Mouse (Mus musculus): Measurements from ENCODE around the gene Sorcs2.
A peak's percentile ranks its signal among the peaks of the same experiment; 100 is the strongest.

The Sorcs2 gene

DNA sequence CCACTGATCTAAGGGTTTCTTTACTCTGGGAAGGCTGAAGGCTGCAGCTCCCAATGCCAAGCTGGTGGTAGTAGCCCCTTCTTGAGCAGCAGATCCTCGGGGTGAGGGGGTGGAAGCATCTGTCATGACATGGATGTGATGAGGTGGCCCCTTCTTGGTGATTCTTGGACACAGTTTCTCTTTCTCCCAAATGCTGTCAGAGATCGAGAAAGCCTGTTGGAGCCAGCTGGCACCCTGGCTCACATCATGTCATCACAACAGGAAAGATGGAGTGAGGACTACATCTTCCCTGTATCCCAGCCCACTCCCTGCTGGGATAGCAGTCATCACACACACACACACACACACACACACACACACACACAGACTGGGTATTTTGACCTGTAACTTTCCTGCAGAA, 268.3 kb downstream of the Sorcs2 start:
- DNase-seq (ENCODE audit: inconsistent ontology term): no peak

DNA sequence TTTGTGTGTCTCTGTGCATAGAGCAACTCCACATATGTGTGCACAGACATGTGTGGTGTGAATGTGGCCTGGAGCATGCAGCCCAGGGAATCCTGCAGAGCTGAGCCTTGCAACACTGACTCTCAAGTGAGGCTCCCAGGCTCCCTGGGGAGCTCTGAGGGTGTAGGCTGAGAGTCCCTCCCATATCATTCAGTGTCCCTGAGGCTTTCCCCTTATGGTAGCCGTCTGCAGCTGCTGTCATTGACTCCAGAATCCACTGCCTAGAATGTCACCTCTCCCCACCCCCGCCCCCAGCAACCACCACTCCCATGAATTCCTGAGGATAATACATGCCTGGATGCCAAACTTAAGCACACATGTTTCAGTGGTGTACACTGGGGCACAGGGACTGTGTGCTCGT, 269.4 kb downstream of the Sorcs2 start:
- no peak for DNase-seq (ENCODE audit: inconsistent ontology term)

DNA sequence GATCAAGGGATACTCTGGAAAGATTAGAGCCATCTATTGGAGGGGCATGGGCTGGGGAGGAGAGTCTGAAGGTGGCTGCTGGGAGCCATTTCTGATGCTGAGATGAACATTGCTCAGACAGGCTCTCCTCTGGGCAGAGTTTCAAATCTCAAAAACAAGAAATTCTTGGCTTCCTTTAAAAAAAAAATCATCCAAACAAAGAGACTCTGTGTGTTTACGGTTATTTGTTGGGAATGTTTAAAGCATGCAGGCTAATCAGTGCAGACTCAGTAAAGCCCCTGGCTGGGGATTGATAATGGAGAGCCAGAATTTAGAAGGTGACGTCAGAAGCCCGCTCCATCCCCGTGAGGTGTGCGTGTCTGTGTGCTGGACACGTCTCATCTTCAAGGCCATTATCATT, 272.9 kb downstream of the Sorcs2 start:
- peak; percentile 91 for DNase-seq (ENCODE audit: inconsistent ontology term)

DNA sequence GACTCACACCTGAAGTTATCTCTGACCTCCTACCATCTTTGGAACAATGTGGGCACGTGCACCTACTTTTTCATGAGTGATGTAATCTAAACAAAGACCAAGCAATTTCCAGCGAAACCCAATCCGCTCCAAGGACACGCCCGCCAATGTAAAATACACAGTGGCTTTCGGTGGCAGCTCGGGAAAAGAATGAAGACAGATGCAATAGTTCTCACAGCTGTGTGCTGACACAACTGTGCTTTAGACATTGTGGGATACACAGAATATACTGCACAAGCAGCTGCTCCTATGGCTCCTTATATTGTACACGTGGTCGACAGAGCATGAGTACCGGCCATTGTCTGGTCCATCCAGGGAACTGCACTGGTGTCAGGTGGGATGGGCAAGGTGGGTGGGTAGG, 275.0 kb downstream of the Sorcs2 start:
- no peak for DNase-seq (ENCODE audit: inconsistent ontology term)

DNA sequence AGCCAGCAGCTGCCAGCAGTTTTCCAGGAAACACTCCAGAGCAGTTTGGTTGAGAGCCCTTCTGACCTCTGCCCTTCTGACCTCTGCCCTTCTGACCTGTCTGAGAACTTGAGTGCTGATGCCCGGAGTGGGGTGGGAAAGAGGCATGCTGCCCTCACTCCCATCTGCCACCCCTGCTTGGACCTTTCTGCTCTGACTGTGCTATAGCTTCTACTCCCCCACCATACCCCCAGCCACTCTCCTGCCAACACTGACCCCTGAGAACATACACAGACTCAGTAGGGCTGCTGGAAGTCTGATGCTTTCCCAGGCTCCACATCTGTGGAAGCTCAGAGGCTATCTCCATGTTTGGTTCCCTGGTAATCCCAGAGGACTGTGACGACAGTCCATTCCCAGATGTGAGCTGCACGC, 277.0 kb downstream of the Sorcs2 start:
- no peak for DNase-seq (ENCODE audit: inconsistent ontology term)

DNA sequence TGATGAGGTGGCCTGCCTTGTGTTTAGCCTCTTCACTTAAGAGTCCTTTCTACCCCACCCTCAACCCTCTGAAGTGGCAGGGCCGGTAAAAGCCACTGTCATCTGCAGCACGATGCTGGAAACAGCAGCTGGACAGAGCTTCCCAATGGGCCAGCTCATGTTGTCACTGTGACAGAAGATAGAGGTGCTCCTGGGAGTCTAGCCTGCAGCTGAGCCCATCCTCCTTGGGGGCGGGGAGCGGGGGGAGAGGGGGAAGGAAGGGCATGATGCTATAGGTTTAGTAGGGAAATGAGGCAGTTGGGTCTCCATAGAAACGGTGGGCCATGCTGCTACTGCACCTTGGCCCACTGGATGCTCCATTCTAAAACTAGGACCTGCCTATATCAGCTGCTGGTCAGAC, 279.9 kb downstream of the Sorcs2 start:
- DNase-seq (ENCODE audit: inconsistent ontology term): no peak

DNA sequence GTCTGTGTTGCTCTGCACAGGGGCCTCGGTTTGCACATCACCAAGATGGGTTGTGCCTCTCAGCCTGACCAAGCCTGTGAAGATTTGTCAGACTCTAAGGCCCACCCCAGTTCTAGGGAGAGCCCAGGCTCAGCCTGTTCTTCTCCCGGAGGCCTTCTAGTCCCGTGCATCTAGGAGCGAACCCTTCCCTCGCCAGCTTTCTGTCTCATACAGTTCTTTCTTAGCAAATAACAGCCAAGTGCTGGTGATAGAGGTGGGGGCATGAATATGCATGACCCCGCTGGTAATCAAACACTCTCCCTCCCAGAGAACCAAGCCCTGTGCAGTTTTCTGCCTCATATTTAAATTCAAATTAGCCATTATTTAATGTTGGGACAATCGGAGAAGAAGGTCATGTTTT, 282.4 kb downstream of the Sorcs2 start:
- DNase-seq (ENCODE audit: inconsistent ontology term): no peak

DNA sequence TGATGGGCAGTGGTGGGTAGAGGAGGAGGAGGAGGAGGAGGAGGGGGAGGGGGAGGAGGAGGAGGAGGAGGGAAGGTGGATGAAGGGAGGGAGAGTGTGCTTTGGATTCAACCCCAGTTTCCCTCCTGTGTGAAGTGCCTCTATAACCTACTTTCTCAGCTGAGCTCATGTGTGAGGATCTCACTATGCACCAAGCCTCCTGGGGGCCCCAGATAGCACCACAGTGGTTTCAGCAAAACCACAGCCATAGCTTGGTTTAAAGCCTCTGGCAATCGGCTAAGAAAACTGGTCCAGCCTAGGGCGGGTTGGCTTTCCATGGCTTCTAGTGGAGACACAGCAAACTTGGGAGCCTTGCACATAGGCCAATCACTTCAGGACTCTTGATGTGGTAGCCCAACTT, 284.2 kb downstream of the Sorcs2 start:
- DNase-seq (ENCODE audit: inconsistent ontology term): no peak

DNA sequence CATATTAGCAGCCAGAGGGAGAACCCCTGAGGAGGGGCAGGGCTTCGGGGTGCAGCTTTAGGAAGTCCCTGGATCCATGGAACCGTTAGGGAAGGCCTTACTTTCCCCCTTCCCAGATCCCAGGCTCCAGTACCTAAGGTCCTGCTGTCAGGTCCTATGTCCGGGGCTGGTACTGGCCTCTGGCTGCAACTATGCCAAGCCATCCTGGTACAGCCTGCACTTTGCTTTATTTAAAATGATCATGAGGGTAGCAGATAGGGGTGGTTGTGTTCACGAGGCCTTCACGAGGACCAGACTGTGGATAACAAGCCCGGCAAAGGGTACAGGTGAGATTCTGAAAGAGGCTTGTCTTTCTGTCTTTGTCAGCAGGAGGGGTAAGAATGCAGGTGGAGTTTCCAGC, 285.2 kb downstream of the Sorcs2 start:
- DNase-seq (ENCODE audit: inconsistent ontology term): no peak

DNA sequence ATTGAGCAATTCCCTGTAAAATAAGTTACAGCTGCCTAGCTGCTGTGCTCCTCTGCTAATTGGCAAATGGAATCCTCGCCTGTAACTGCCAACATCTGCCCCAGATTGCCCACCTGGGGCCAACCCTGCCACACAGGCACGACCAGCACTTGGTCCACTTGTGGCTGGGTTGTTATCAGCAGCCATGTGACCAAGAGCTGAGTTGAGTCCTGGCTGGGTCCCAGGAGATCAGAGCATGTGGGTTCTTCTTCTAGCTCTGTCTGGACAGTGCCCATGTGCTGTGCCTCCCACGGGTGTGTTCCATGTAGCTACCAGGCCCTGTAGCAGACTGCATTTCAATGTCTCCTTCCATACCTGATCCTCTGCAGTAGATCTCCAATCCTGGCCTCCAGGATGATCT, 286.4 kb downstream of the Sorcs2 start:
- DNase-seq (ENCODE audit: inconsistent ontology term): no peak

DNA sequence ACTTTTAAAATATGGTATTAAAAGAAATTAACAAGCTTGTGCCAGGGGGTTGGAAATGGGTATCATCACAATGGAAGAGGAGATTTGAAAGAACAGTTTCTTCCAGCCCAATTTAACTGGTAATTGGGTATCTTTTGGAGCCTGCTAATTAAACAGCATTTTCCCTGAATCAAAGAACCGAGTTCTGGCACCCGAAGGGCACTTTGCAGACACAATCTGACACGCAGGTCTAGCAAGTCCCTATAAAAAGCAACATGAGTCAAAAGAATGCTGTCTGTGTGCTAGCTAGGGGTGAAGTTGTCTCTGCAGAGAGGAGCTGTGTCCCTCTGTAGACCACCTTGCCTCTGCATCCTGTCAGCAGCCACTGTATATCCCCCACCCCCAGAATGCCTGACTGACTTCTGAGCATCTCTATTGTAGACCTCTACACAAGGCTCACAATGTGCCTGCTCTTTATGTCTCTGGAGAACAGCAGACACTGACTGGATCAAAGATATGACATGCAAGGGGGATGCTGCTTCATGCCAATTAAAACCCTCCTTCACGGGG, 289.5 kb downstream of the Sorcs2 start:
- peak; percentile 24 for DNase-seq (ENCODE audit: inconsistent ontology term)

DNA sequence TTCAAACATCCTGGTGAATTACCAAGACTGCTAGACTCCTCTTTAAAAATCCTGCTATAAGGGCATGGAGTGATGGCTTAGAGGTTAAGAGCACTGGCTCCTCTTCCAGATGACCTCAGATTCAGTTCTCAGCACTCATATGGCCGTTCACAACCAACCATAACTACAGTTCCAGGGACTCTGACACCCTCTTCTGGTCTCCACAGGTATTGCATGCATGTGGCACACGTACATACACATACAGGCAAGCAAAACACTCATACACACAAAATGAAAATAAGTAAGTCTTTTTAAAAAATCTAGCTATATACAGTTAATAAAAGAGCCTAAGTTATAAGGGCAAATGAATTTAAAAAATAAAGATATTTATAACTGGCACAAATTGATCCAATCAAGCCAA, 294.5 kb downstream of the Sorcs2 start:
- DNase-seq (ENCODE audit: inconsistent ontology term): no peak

DNA sequence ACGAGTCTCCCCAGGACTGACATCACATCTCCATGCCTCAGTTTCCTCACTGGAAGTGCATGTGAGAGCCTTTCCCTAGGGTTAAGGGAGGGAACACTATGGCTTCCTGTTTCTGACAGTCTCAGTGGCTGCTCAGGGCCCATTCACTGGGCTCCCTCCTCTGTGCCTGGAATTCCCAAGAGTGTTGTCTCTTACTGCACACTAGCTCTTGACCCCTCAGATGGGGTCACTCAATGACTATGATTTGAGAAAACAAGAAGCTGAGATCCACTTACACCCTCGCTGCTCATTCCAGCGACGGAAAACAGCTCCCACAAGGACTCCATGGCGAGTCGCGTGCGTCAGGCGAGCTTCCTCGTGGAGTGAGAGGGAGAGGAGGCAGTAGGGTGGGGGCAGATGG, 296.8 kb downstream of the Sorcs2 start:
- DNase-seq (ENCODE audit: inconsistent ontology term): no peak

DNA sequence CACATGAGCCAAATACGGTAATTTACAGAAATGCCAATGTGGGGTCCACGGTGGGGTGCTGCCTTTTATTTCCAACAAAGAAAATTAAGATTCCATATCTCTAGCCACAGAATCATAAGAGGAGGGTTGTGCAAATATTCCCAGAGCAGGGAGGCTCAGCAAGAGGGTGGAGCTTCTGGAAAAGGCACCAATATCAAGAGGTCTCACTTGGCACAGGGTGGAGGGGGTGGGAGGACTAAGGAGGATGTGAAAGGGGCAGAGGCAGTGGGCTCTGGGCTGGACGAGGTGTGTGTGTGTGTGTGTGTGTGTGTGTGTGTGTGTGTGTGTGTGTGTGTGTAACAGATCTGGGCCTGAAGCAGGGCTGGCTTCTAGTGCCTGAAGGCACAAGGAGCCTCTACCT, 297.5 kb downstream of the Sorcs2 start:
- DNase-seq (ENCODE audit: inconsistent ontology term): no peak

DNA sequence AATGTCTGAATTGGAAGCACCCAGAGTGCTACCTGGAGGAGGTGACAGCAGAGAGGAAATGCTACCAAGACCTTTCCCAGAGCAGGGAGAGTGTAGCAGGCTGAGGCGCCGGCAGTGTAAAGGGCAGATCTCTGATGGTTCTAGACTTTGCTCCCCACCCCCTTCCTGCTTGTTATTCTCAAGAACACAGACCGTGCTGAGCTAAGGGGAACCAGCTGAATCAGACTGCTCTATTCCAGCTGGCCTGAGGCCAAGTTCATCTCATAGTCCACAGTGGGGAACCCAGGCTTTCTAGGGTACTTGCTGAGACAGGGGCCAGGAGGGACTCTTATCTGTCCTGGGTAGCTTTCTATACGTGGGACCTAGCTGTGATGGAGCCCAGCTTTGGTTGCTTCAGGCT, 298.3 kb downstream of the Sorcs2 start:
- DNase-seq (ENCODE audit: inconsistent ontology term): no peak

DNA sequence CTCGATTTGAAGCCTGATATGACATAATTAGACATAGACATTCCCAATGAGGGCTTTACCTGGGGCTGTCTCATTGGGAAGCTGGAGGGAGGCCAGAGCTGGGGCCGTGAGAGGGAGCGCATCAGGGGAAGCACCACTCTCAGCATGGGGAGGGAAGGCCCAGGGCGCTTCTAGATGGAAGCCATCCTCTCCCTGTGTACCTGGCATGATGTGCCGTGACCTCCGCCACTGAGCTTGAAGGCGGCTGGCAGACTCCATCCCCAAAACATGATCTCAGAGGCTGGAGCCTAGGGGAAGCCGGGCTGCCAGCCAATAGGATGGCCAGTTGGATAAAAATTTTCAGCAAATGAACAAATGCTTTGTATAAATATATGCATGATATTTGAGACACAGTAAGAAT, 301.9 kb downstream of the Sorcs2 start:
- DNase-seq (ENCODE audit: inconsistent ontology term): no peak

DNA sequence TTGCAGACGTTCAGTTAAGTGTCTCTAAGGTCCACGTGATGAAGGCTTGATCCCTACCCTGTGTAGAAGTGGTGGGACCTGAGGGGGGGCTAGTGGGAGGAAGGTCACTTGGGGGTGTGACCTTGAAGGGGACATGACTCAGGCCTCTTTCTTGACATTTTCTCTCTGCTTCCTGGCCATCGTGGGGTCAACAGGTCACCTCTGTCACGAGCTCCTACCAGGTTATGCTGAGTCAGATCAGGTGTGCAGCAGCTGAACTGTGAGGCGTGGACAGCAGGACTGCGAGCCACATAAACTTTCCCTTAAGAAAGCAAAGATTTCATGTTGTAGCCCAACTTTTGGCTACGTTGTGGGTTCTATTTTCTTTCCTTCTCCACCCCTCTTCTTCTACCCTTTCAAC, 307.9 kb downstream of the Sorcs2 start:
- DNase-seq (ENCODE audit: inconsistent ontology term): no peak

DNA sequence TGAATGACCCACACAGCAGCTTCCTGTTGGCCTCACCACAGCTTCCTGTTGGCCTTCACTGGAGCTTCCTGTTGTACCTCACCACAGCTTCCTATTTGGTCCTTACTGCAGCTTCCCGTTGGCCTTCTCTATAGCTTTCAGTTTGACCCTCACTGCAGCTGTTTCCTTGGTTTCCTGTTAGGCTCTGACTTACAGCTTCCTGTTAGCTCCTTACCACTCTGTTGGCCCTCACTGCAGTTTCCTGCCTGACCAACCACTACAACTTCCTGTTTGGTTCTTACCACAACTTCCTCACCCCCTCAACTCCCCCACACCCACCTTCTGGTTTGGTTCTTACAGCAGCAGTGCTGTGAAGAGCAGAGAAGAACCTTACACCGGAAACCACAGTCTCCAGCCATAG, 308.7 kb downstream of the Sorcs2 start:
- no peak for DNase-seq (ENCODE audit: inconsistent ontology term)

DNA sequence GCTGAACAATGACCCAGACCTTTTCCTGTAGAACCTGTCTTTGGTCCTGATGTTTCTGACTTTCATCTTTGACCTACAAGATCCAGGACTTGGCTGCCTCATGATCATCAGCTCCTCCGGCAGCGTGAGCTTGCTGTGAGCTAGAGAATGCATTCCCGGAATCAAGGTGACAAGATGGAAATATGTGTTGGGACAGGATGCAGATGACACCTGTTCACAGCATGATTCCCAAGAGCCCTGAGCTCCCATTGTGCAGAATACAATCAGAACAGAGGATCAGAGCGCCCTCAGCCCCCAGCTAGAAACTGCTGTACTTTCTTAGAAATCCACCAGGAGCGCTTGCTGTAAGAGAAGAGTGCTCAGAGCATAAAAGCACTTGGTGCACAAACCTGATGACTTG, 311.0 kb downstream of the Sorcs2 start:
- DNase-seq (ENCODE audit: inconsistent ontology term): no peak

DNA sequence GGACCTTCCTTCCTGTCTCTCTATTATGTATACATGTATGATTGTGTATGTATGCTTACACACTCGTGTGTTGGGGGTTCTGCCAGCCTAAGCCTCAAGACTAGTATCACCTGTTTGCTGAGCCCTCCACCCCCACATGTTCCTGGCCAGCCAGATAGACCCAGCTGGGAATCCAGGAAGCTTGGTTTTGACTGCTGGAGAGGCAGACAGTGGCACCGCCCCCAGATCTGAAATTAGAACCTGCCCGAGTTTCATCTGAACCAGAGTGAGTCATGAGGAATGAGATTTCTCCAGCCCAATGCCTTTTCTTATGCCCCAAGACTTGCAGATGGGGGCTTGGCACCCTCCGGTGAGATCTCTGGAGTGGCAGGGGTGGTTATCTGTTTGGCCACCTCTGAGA, 312.3 kb downstream of the Sorcs2 start:
- peak; percentile 53 for DNase-seq (ENCODE audit: inconsistent ontology term)

DNA sequence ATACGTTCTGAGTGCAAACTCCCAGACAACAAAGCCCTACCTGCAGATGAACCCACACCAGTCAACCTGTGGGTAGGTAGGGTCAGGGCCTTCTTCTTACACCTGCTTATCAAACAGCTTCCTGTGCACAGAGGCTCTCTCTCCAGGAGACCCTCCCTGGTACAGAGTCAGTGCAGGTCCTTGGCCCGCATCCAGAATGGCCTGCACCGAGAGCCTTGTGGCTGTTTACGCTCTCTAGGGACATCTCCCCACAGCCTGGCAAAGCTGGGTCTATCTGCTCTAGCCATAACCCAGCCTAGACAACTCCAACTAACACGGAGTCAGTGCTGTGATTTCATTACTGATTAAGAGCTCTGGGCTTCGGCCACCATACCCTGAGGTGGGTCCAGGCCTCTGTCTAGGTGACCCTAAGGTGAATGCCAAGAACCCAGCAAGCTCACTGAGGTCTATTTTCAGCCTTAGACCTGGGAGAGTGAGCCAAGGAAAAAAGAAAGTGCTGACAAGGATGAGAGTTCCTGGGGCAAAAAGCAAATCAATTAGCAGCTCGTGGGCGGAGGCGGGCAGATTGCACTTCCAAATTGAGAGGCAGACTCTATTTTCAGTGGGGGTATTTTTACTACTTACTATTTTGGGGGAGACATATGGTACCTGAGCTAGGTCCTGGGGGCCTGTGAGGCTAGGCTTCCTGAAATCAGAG, 313.9 kb downstream of the Sorcs2 start:
- DNase-seq (ENCODE audit: inconsistent ontology term): no peak

DNA sequence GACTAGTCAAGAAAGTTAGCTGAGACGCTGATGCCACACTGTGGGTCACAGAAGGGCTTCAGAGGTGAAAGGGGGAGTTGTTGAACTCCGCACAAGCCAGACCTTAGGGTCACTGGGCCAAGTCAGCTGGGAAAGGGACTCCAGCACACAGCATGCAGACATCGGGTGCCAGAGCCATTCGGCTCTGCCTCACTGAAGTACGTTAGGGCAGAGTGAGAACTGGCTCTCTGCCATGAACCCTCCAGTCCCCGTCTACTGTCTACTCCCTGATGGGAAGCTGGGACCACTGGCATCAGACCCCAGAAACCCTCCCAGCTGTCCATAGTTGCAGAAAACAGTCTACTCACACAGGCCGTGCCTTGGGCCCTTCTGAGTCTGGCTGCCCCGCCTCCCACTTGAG, 316.9 kb downstream of the Sorcs2 start:
- DNase-seq (ENCODE audit: inconsistent ontology term): no peak

DNA sequence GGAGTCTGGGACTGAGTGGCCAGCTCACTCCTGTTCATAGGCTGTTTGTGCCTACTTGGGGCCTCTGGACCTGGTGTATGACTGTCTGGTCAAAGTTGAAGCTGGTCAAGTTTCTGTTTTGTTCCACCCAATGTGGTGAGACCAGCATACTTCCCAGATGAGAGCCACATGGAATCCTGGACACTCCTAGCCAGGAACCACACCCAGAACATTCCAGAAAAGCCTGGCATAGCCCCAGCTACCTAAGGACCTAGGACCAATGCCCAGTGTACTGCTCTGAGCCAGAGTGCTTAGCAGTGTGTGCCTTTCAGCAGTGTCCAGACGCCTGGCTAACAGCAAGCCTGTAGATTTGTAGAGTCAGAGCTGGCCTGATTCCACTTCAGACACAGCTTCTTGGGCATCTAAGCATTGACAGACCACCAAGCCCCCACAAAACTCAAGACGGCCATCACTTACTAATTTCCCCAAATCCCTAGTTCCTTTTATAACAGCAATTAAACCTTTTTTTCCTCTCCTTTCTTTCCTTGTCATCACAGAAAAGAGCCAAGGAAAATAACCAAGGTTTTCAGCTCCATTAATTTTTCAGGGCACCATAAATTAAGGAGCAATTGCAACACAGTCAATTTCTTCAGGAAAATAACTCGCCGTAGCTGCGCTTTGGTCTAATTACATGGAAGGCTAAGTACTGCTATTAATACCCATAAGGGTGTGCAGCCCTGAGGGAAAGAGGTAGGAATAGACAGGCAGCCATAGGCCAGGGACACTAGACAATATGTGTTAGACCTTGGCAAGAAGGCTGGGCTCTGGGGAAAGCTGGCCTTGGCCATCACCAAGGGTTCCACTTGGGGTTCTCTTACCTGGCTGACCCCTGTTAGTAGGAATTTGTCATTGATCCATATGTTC, 322.5 kb downstream of the Sorcs2 start:
- peak; percentile 95 for DNase-seq (ENCODE audit: inconsistent ontology term)
